Mouse (Mus musculus) ES-E14 (cell line): Measurements from ENCODE around the gene Lyrm9.

Experiments
- HCFC1 ChIP-seq: IDR thresholded peaks from 2 replicates; pipeline ENCODE4 v1.6.1; 2012; ENCODE audit warnings: low read length, inconsistent platforms, borderline replicate concordance; ENCODE audit not compliant: insufficient read depth
- ZC3H11A ChIP-seq: IDR thresholded peaks from 2 replicates; pipeline ENCODE4 v1.6.1; 2012; ENCODE audit warnings: low read depth, mild to moderate bottlenecking, inconsistent platforms, low read length, borderline replicate concordance
- ZNF384 ChIP-seq: IDR thresholded peaks from 2 replicates; pipeline ENCODE4 v1.6.1; 2012; ENCODE audit warnings: low read depth, low read length, inconsistent platforms

DNA sequence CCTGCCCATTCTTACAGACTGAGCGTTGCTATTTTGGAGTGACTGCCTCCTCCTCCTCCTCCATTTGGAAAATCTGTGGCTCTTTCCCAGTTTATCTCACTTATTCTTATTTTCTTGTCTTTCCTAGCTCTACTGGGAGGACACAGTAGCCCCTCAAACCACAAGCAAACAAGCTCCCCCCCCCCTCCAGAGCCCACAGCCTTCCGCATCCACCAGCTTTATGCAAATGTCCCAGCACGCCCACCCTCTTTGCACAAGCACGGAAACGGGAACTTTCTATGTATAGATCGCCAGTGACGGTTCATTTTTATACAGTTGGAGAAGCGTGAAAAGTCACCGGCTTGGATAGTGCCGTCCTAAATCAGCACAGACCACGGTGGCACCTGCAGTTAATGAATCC is 33.9 kb upstream of the Lyrm9 start:
- TF ChIP-seq ZNF384 (no peak), ZC3H11A (no peak), HCFC1 (no peak)
